Mouse (Mus musculus) right cerebral cortex, adult 18-20 months (tissue): ENCODE results near the gene Pkmyt1.
A peak's percentile ranks its signal among the peaks of the same experiment; 100 is the strongest.
"Not testable (repeated sequence)": the region's sequence is repeated elsewhere in the genome, so short reads cannot be mapped to it uniquely, and the experiment has no call there.

Experiments
- DNase-seq: peaks from one replicate; pipeline ENCODE4 v3.0.0; 2022; ENCODE audit warnings: mixed read lengths

Gene Pkmyt1

DNA sequence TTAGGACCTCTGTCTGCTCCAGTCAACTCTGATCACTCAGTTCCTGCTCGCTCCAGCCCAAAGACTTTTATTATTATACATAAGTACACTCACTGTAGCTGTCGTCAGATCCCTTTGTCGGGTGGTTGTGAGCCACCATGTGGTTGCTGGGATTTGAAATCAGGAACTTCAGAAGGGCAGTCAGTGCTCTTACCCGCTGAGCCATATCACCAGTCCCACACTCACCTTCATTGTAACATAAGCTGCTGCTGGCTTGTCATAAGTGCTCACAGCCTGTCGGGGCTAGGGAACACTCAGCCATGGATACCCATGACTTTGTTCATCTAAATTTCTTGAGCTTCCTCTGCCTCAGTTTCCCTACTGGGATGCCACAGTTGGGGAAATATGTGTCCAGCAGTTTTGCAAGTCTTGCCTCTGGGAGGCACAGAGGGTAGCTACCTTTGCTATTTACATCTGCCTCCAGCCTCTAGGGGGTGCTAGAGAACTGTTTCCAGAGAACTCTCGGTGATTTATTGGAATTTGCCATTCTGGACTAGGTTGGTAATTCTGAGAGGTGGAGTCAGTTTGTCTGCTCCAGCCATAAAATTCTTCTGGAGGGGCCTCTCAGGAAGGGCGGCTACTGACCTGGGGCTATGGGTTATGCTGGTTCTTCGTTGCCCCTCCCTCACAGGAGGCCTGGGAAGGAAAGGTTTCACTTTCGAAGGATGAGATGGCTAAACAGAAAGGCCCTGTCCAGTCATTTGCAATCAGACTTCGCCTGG is 22.7 kb downstream of the Pkmyt1 start:
- peak; percentile 75 for DNase-seq

DNA sequence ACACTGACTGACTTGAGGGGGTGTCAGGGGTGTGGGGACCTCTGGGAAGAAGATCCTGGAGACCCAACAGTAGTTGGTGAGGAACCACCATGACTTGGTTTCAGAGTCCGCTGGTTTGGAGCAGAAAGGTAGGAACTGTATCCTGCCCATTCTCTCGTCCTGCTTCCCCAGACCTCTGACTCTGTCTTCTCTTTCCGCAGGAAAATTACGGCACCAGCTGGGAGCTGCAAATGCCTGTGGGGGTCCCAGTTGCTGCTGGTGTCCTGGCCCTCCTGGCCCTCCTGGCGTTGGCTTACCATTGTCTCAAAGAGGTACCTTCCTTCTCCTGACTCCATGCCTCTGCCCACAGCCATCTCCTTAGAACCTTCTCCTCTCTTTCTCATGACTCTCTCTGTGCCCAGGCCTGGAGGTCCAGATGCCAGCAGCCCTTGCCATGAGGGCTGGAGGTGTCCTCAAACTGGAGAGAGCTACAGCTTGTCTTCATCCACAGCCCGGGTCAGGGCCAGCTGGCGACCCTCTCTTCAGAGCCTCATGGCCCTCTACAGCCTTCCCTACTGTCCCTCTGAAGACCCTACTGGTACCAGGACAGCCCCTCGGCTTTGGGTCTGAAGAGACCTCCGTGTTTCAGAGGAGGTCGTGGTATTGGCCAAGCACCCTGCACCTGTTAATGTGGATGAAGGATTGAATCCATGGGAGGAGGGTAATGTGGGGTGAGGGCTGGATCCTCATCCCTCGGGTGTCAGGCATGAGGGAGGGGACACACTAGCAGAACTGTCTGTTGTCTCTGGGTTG is 23.5 kb downstream of the Pkmyt1 start:
- no peak for DNase-seq

DNA sequence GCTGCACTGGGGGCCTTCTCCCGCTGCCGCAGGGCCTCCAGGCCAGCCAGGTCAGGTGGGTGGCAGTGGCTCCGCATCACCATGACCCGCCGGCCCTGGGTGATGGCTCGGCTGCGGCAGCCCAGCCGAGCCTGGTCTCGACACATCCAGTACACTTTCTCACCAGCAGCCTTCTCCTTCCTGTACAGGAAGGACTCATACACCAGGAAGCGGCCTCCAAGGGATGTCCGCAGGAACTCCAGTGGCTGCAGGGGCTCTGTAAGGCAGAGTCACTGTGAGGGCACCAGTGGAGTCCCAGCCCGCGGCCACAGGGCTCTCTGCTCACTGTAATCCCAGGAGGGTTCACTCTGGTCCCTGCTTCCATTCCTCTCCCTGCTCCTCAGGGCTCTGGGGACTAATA is 29.6 kb downstream of the Pkmyt1 start:
- no peak for DNase-seq

DNA sequence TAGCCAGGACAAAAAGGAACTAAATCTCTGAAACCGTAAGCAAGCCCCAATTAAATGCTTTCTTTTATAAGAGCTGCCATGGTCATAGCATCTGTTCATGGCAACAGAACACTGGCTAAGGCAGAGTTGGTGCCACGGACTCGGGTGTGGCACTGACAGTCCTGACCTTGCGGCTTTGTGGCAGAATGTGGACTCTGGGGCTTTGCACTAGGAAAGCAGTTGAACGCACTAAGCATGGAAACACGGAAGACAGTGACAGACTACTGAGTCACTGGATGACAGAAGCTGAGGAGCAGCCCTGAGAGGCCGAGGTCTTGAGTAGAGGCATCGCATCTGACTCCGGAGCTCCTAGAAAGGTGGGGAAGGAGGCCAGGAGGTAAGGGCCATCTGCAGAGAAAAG is 31.4 kb downstream of the Pkmyt1 start:
- DNase-seq = no peak

DNA sequence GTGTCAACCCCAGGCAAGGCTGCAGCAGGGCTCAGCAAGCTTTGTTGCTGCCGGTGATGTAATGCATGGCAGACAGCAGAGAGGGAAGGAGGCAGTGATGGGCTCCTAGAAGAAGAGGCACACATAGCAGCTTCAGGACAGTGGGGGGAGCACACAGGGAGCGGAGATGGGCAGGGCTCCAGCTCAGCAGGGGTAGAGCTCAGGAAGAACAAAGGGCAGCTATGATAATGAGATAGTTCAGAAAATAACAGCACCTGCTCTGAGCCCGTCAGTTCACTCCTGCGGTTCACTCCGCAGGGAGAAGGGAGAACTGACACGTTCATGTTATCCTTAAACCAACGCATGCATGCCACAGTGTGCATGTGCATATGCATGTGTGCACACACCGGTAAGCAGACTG is 32.7 kb downstream of the Pkmyt1 start:
- no peak for DNase-seq

DNA sequence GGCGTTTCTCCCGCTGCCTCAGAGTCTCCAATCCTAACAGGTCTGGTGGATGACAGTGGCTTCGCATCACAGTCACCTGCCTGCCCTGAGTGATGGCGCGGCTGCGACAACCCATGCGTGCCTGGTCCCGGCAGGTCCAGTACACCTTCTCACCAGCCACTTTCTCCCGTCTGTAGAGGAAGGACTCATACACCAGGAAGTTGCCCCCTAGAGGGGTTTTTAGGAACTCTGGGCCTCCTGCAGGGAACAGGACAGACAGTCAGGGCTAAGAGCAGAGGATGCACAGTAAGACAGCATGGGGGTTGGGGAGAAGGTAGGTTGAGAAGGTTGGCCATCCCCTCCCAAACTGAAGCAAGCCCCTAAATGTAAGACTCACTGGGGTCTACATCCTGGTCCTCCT is 34.1 kb downstream of the Pkmyt1 start:
- no peak for DNase-seq

DNA sequence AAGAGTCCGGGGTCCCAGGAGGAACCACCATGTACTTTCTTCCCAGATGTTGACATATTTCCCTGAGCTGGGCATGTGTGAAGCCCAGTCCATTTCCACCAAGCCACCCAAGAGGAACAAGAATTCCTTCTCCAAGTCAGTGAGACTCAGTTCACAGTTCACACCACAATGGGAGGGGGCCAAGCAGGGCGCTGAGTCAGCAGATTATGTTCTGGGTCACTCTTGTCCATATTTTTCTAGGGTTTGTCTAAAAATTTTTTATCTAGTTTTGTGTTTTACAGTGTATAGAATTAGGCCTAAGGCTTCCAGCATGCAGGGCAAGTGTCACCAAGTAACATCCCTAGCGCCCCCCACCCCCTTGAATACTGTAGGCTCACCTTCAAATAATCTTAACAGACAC is 35.0 kb downstream of the Pkmyt1 start:
- no peak for DNase-seq

DNA sequence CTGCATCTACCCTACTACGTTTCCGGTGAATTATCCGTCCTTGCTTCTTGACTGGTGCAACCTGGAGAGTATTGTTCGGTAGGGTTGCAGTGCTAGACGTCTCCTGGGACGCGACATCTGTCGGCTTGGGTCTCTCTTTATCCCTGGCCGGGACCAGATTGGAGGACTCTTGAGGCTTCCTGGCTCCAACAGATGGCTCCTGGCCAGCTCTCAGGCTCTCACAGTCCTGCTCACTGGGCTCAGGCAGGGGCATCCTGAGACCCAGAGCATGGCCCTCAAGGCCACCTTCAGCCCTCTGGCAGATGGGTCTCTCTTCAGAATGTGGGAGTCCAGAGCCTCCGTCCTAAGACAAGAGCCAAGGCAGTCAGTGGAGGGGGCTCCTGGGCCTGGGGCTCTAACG is 36.8 kb downstream of the Pkmyt1 start:
- DNase-seq = no peak

DNA sequence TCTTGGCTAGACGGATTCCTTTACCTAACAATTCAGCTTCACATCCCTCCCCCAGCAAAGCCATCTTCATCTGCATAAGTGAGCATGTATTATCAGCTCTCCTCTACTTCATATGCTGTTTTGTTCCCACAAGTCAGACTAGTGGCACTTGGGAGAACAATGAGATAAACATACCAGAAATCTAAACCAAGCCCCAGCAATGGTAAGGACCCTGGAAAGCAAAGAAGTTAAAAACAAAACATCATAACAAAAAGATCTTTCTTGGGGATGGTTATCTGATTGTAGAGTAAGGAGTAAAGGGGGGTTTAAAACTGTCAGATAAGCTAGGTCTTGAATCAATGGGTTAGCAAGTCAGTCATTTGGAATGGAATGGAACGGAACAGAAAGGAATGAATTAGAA is 44.4 kb downstream of the Pkmyt1 start:
- DNase-seq = no peak

DNA sequence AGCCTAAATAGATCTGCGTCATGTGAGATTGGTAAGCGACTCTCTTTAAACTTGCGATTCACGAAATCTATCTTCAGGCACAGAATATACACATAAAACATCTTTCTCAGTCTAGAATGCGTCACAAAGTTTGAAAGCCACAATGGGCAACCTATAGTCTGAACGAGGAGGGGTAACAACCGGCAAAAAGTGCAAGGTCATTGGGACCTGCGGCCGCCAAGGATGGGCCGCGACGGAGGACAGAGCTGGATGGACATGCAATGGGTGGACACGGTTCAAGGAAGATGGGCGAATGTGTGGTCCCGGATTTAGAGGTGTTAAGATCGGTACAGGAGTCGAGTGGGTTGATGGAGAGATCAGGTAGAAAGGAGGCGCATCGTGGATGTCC is 44.8 kb downstream of the Pkmyt1 start:
- DNase-seq = no peak

DNA sequence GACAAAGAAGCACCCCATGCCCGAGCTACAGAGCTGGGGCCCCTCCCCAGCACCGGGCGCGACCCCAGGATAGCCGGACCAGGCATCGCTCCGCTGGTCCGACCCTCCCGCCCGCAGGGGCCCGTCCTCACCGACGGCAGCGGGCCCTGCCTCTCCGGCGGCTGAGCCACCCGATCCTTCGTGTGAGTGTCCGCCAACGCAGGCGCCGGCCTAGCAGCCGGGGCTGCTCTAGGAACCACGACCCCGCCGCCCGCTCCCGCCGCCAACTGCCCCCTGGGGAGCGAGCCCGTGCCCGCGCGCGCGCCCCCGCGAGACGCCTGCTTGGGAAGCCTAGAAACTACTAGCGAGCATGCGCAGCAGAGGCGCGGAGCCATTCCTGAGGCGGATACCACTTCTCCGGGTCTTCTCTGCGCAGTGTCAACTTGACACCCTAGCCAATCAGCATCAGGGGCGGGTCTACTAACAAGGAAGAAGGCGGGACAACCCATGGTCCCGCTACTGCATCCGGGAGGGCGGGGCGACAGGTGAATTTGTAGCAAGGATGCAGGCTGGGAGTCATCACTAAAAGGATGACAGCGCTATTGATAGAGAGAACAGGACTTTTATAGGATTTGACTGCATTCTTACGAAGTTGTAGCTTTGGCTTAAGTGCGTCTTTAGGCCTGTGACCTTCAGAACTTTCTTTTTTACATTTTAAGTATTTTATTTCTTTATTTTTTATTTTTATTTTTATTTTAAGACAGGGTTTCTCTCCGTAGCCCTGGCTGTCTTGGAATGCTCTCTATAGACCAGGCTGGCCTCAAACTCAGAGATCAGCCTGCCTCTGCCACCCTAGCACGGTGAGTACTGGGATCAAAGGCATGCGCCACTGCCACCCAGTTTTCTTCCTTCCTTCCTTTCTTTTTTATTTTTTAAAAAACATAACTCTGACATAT is 45.4 kb downstream of the Pkmyt1 start, which contains the start of gene Flywch1:
Gene Flywch1, minus strand, starts transcription at position 319 of the 935 bp plus-strand sequence.
- DNase-seq = peak; percentile 99

DNA sequence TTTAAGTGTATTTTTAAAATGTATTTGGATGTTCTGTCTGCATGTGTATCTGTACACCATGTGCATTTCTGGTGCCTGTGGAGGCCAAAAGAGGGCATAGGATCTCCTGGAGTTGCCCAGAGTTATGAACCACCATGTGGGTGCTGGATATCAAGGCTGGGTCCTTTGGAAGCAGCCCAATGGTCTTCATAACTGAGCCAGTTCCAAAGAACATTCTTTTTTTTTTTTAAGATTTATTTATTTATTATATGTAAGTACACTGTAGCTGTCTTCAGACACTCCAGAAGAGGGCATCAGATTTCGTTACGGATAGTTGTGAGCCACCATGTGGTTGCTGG is 46.1 kb downstream of the Pkmyt1 start:
- not testable (repeated sequence) for DNase-seq

DNA sequence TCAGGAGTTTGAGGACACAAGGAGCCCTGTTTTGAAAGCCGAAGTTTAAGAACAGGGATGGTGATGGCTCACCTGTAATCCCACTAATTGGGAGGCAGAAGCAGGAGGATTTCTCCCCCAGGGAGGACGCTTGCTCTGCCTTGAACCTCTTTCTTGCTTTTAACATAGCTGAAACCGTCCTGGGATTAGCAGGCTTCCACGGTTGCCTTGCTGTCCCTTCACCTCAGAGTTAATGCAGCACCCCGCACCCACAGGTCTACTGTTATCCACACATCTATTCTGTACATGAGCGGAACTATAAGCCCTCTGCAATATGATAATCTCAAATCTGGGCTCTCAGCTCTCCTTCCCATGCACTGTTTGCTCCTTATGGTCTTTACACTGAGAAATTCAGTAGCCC is 47.5 kb downstream of the Pkmyt1 start:
- DNase-seq = no peak

DNA sequence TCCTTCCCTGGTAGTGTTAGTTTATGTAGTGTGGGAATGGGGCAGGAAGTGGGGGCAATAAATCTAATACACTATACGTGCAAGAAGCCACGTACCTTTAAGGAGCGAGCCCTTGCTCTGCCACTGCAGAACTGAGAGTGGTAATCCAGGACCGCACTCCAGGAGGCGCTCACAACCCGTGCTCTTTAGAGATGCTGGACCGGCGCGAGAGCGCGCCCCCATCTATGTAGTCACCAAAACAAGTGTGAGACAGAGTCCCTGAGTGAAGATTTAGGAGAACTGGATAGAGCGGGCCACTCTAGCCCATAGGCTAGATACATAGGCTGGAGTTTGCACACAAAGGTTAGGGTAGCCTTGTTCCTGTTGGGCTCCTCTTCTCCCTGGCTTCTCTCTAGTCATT is 48.0 kb downstream of the Pkmyt1 start:
- peak; percentile 79 for DNase-seq

DNA sequence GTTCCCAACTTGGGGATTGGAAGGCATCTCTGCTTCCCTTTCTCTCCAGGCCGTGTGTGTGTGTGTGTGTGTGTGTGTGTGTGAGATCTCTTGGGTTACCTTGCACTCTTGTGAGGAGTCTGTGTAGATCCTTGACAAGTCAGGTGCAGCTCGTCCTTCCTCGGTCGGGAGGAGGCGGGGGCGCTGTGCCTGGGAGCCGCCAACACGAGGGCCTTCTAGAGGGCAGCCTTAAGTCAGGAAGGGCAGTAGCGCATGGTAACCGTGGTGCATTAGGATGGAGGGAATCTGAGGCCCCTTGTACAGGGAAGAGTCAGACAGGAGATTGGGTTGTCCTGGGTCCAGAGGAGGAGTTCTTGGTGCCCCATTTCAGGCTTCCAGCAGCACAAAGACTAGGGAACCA is 50.1 kb downstream of the Pkmyt1 start:
- no peak for DNase-seq

DNA sequence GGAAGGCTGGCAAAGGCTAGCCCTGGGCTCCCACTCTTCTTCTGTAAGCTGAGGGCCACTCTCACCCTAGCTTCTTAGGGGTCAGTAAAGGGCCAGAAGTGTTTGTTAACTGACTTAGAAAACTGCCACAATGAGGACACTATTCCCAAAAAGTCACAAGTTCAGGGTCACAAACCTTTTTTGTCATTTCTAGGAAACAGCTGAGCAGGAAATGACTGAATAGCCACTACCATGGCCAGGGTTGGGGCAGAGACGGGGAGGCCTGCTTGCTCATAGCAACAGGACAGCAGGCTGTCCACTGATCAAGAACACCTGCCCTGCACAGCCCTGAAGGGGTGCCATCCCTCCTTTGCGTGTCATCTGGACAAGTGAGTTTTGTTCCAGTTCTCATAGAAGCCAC is 51.0 kb downstream of the Pkmyt1 start:
- no peak for DNase-seq

DNA sequence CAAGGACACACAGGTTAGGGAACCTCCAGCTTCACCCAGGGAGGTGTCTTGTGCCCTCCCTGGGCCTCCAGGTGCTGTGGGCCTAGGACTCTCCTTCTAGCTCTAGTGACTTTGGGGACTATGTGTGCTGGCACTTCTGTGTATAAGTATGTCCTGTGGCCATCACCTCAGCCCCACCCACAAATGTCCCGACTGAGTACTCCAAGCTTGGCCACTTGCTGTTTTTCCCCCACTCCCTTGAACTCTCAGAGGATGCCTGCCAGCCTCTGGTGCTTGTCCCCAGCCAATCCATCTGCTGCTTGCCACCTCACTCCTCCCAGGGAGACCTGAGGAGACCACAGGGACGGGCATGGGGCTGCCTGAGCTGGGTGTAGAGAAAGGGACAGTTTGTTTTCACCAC is 52.3 kb downstream of the Pkmyt1 start:
- no peak for DNase-seq

DNA sequence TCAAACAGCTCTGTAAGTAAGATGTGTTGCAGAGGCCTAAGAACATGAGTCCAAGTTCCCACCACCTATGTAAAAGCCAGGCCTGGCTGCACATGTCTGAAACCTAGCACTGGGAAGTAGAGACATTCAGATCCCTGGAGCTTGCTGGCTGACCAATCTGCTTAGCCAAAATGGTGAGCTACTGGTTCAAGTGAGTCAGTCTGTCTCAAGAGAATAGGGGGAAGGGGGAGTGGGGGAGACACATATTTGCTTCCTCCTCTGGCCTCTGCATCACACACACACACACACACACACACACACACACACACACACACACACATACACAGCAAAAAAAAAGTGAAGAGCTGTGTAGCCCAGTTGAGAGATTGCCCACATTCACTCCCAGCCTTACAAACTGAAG is 57.2 kb downstream of the Pkmyt1 start:
- DNase-seq = no peak

DNA sequence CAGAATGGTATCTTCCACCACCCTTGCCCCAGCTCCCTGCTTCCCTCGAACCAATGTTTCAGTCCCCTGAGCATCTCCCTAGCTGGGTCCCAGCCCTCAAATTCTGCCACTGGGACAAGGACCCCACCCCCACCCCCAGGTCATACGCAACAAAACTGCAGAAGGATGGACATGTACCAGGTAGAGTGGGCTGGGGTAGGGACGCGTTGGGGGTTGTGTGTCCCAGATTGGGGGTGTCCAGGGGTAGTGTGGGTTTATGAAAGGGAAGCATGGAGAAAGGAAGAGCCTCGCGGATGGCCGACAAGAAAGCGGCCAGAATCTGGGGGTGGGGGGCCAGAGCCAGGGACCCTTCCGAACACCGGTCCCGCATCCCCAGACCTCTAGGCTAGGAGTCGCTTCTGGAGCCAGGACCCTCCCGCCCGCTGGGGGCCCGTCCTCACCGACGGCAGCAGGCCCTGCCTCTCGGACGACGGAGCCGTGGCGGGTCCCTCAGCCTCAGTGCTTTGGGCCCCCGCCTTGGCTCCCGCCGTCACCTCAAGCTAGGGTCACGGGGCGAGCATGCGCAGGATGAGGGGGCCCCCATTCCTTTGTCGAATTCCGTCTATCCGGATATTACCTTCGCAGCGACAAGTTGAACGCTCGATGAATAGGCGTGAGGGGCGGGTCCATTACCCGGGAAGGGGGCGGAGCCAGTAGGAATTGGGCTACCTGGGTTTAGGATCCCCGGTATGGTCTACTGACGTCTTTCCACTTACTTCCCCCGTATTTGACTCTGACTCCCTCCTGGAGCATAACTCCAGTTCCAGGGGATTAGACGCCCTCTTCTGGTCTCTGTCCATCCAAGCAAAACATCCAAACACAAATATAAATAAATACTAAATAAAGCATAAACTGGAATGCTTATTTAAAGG is 59.7 kb downstream of the Pkmyt1 start, which contains the start of gene Flywch2:
Gene Flywch2, minus strand, starts transcription at position 521 of the 911 bp plus-strand sequence.
- DNase-seq = peak; percentile 93
